Mouse (Mus musculus): ENCODE data around the gene BC025446. TPM values are rescaled to one million over a fixed set of nuclear protein-coding genes. Genes with fewer than 3 reads are reported as not detected.

Gene BC025446
- polyA plus RNA-seq, 1 experiment: 0.08 TPM

Other genes starting within 250 kb of the BC025446 start
- 0.19 and 0.63 TPM in 2 replicates for gene Ly6i, start 232.9 kb upstream of the BC025446 start, polyA plus RNA-seq (2012; rRNA removed)
- 449 and 505 TPM in 2 replicates for gene Ly6a, start 218.3 kb upstream of the BC025446 start, polyA plus RNA-seq (2012; rRNA removed)
- 195 and 212 TPM in 2 replicates for gene Ly6c1, start 167.5 kb upstream of the BC025446 start, polyA plus RNA-seq (2012; rRNA removed)
- 5.1 and 7.1 TPM in 2 replicates for gene Ly6c2, start 104.4 kb upstream of the BC025446 start, polyA plus RNA-seq (2012; rRNA removed)
- gene Ly6g, start 61.1 kb upstream of the BC025446 start, polyA plus RNA-seq (2012; rRNA removed): not detected in 2 replicates
- gene Ly6f, start 52.0 kb downstream of the BC025446 start, polyA plus RNA-seq (2012; rRNA removed): not detected in 2 replicates

Measured in urinary bladder, adult 2 months (tissue).